Mouse (Mus musculus) spleen, postnatal 14 days (tissue): Measurements from ENCODE around the gene Dgkg.

Experiments
- DNase-seq, 2 experiments: peaks; one replicate each; pipeline ENCODE4 v3.0.0; 2021 to 2022; ENCODE audit warnings: low spot score in 2 of 2

The Dgkg gene

GRCm38 (mm10) chr16:22598741-22599140 is 58.3 kb downstream of the Dgkg start:
- no peak for DNase-seq

- DNase-seq: no peak
Observed at GRCm38 (mm10) chr16:22596394-22596793, 60.6 kb downstream of the Dgkg start.

GRCm38 (mm10) chr16:22593907-22594306 is 63.1 kb downstream of the Dgkg start:
- no peak for DNase-seq

- no peak for DNase-seq
Observed at GRCm38 (mm10) chr16:22589619-22590018, 67.4 kb downstream of the Dgkg start.

- no peak for DNase-seq
Observed at GRCm38 (mm10) chr16:22586151-22586836, 70.7 kb downstream of the Dgkg start.

- DNase-seq: no peak
Observed at GRCm38 (mm10) chr16:22585523-22585922, 71.5 kb downstream of the Dgkg start.

GRCm38 (mm10) chr16:22583401-22583800 is 73.6 kb downstream of the Dgkg start:
- no peak for DNase-seq

GRCm38 (mm10) chr16:22582173-22582929 is 74.7 kb downstream of the Dgkg start:
- DNase-seq: no peak

GRCm38 (mm10) chr16:22580103-22580502 is 76.9 kb downstream of the Dgkg start:
- DNase-seq: no peak

- DNase-seq: no peak
Observed at GRCm38 (mm10) chr16:22578883-22579282, 78.1 kb downstream of the Dgkg start.

- no peak for DNase-seq
Observed at GRCm38 (mm10) chr16:22577656-22578055, 79.4 kb downstream of the Dgkg start.

GRCm38 (mm10) chr16:22574164-22574563 is 82.9 kb downstream of the Dgkg start:
- DNase-seq: no peak

- DNase-seq: no peak
Observed at GRCm38 (mm10) chr16:22572641-22573341, 84.2 kb downstream of the Dgkg start.

GRCm38 (mm10) chr16:22564907-22565272 is 92.1 kb downstream of the Dgkg start:
- no peak for DNase-seq

GRCm38 (mm10) chr16:22564259-22564906 is 92.6 kb downstream of the Dgkg start:
- DNase-seq: peak; percentile 15 to 40

GRCm38 (mm10) chr16:22563594-22563993 is 93.4 kb downstream of the Dgkg start:
- DNase-seq: no peak

- no peak for DNase-seq
Observed at GRCm38 (mm10) chr16:22554996-22555395, 102.0 kb downstream of the Dgkg start.

- no peak for DNase-seq
Observed at GRCm38 (mm10) chr16:22552351-22552750, 104.7 kb downstream of the Dgkg start.

- no peak for DNase-seq
Observed at GRCm38 (mm10) chr16:22551231-22552000, 105.6 kb downstream of the Dgkg start.

- DNase-seq: no peak
Observed at GRCm38 (mm10) chr16:22549346-22549745, 107.7 kb downstream of the Dgkg start.
